Mouse (Mus musculus) layer of hippocampus, adult 11-12 months (tissue): ENCODE results near the gene Rnf130.

Experiments
- DNase-seq: peaks from one replicate; pipeline ENCODE4 v3.0.0; 2022; ENCODE audit warnings: low spot score

The Rnf130 gene

DNA sequence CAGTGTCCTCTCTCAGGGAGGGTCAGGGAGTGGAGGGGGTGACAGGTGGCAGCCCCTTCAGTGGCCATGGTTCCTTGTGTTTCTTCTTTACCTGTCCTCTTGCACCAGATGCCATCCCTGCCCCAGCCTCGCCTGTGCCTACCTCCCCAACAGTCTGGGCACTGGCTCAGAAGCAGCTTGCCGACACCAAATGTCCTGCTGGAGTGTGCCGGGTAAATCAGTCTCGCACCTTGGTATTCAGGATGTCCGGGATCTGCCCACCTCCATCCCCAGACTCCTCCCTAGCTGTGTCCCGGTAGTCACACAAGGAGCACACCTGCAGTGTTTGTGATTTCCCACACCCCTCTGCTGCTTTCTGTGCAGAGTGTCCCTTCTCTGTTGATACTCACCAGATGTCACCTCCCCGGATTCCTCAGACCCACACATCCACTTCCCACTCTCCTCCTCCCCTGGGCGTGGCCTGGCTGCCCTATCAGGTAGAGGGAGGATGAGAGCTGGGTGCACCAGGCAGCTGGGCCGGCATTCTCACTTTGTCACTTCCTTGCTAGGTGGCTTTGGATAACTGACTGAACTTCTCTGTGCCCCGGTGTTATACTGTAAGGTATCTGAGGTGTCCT is 113.2 kb downstream of the Rnf130 start:
- DNase-seq = no peak

DNA sequence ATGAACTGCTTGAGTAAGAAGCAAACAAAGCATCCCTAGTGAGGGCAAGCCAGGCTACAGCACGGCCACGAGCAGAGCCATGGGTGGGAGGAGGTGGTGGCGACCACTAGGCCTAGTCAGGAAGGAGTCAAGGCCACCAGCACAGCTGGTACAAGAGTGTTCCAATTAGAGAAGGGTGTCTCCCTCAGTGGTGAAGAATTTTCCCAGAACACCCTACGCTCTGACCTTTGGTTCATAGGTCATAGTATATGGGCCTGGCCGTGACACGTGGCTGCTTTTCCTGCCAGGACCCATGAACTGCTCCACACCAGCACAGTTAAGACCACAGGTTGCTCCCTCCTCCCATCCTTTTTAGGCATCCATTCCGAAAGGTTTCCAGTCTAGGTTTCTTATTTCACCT is 114.4 kb downstream of the Rnf130 start:
- no peak for DNase-seq

- no peak for DNase-seq
Measured at GRCm38 (mm10) chr11:50145529-50145928, 120.4 kb downstream of the Rnf130 start.

- DNase-seq = no peak
Measured at GRCm38 (mm10) chr11:50146121-50146520, 121.0 kb downstream of the Rnf130 start.

DNA sequence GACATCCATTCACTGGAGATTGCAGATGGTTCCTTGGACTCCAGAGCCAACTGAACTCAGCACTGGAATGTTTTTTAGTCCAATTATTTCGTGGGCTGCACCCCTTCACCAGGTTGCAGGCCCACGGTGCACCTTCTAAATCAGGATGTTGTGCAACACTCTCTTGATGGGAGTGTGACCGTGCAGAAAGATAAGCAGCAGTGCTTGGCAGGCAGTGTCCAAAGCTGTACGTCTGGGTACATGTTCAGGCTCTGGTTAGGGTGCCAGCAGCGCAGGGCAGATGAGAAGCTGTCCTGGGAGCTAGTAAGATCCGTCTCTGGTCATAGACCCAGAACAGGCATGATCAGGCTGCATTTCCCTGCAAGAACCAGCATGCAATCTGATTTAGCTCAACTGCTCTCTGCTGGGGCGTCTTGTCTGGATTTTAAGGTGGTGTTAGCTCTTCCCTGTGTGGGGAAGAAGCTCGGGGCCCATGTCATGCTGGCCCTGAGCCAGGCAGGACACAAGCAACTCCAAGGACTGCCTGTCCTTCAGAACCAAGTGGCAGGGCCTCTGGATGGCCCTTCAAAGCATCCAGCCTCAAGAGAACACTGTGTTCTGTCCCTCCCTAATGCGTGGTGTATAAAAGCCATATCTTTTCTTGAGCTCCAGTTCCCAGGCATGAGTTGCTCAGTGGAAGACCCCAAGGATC is 122.3 kb downstream of the Rnf130 start:
- DNase-seq = no peak

- DNase-seq = no peak
Measured at GRCm38 (mm10) chr11:50147958-50148476, 122.9 kb downstream of the Rnf130 start.

DNA sequence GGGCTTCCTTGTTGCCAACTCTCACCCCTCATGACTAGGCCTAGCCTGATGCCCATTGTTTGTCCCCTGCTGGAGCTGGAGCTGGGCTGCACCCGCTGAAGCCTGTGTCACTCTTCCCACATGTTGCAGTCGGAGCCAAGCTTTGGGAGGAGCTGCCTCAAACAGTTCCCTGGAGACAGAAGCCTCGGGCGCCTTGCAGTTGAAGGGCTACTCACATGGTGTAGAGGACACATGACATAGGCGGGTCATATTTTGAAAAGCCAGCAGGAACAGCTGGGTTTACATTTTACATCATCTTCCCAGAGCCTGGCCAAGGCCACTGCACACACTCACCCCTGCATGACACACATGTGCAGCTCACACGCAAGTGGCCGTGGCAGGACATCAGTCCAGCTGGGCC is 124.1 kb downstream of the Rnf130 start:
- DNase-seq = no peak

- no peak for DNase-seq
Measured at GRCm38 (mm10) chr11:50149603-50150150, 124.5 kb downstream of the Rnf130 start.

GRCm38 (mm10) chr11:50151374-50151773 is 126.2 kb downstream of the Rnf130 start:
- no peak for DNase-seq

DNA sequence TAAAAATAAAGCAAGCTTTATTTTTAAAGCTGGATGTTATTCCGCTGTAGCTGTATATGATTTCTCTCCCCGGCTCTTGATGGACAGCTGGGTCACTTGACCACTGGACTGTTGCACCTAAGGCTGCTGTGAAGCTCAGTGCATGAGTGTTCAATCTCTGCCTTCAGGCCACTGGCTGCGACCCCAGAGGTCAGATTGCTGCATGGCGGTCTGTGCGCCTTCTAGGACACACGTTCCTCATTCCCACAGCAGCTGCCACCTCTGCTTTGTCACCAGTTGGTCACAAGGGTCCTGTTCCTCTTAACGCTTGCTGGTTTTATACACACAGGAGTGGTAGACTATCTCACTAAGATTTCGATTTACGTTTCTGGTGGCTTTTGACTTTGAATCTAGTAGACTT is 129.0 kb downstream of the Rnf130 start:
- DNase-seq = no peak
